Mouse (Mus musculus) E14TG2a.4 (cell line): ENCODE measurements around the gene Tirap.
A peak's percentile ranks its signal among the peaks of the same experiment; 100 is the strongest.

Source experiments
- H3K27me3 ChIP-seq: 2 replicates; pipeline ENCODE4 v1.6.1; 2014; ENCODE audit warnings: low read length, control low read depth; ENCODE audit not compliant: insufficient read depth
- H3K36me3 ChIP-seq: 2 replicates; pipeline ENCODE4 v1.6.1; 2014; ENCODE audit warnings: low read length, control low read depth; ENCODE audit not compliant: insufficient read depth
- H3K4me1 ChIP-seq: replicated peaks from 2 replicates; pipeline ENCODE4 v1.6.1; 2014; ENCODE audit warnings: low read depth, low read length, control low read depth
- H3K4me3 ChIP-seq: replicated peaks from 2 replicates; pipeline ENCODE4 v1.5.1; 2014; ENCODE audit warnings: mild to moderate bottlenecking, low read length
- H3K9me3 ChIP-seq: 2 replicates; pipeline ENCODE4 v1.6.1; 2014; ENCODE audit warnings: low read length, control low read depth
- CTCF ChIP-seq: conservative IDR thresholded peaks from 2 replicates; pipeline ENCODE4 v1.5.1; 2014; ENCODE audit warnings: low read length
- NANOG ChIP-seq: IDR thresholded peaks from 2 replicates; pipeline ENCODE4 v1.6.1; 2014; ENCODE audit warnings: borderline replicate concordance, low read length, mixed read lengths
- POU5F1 ChIP-seq: IDR thresholded peaks from 2 replicates; pipeline ENCODE4 v1.6.1; 2014; ENCODE audit warnings: low read length, borderline replicate concordance

Gene Tirap

GRCm38 (mm10) chr9:35223466-35223865 is 23.4 kb upstream of the Tirap start:
- no peak for TF ChIP-seq POU5F1
- no peak for TF ChIP-seq CTCF
- TF ChIP-seq NANOG = no peak
- Histone ChIP-seq H3K4me1 (peaks cover 14% of the 10 kb centered on the region), H3K4me3 (no peak overlapping the region), H3K27me3 (no peaks in the 10 kb centered on the region), H3K9me3 (no peaks in the 10 kb centered on the region), H3K36me3 (peaks cover 56% of the 10 kb centered on the region)

DNA sequence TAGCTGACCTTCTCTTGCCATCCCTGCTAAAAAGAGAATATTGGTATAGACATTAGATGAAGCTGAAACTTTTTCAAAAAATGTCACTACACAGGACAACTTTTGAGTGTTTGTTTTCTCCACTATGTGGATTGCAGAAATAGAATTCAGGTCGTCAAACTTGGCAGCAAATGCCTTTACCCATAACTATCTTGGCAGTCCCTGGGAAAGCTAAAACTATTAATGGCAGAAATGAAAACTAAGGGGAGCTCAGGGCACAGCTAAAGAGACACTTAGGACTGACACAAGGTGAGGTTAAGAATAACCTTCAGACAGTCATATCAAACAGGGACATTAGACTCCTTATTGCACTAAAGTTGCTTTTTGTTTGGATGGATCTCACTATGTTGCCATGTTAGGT is 17.9 kb upstream of the Tirap start:
- Histone ChIP-seq H3K9me3 (no peaks in the 10 kb centered on the region), H3K36me3 (peaks cover 82% of the 10 kb centered on the region)
- no peak for TF ChIP-seq POU5F1
- no peak for TF ChIP-seq NANOG
- TF ChIP-seq CTCF = no peak

GRCm38 (mm10) chr9:35211573-35212511 is 11.8 kb upstream of the Tirap start:
- Histone ChIP-seq H3K36me3 (peaks cover 80% of the 10 kb centered on the region), H3K4me1 (peaks cover 25% of the 10 kb centered on the region), H3K9me3 (no peaks in the 10 kb centered on the region), H3K4me3 (peak overlapping the region; percentile 99), H3K27me3 (no peaks in the 10 kb centered on the region)
- TF ChIP-seq POU5F1 (no peak), CTCF (no peak), NANOG (no peak)

More for the DNA sequence above, 17.9 kb upstream of the Tirap start:
- Histone ChIP-seq H3K4me3 (no peak overlapping the region), H3K4me1 (peaks cover 5% of the 10 kb centered on the region; the same call in 1 of the 2 replicates), H3K27me3 (no peaks in the 10 kb centered on the region)

- Histone ChIP-seq H3K9me3 (no peaks in the 10 kb centered on the region), H3K36me3 (peaks cover 81% of the 10 kb centered on the region), H3K4me1 (peaks cover 25% of the 10 kb centered on the region), H3K27me3 (no peaks in the 10 kb centered on the region), H3K4me3 (peak within 1 kb of the TSS; percentile 99)
- TF ChIP-seq CTCF (no peak), NANOG (no peak), POU5F1 (no peak)
These were observed 10.7 kb upstream of the Tirap start, which contains the start of gene Foxred1 for GRCm38 (mm10) chr9:35210542-35211474. TSS of gene Foxred1 (minus strand) at chr9:35211055.

- Histone ChIP-seq H3K4me1 (peaks cover 12% of the 10 kb centered on the region), H3K27me3 (peaks cover 16% of the 10 kb centered on the region), H3K9me3 (no peaks in the 10 kb centered on the region), H3K4me3 (no peak overlapping the region), H3K36me3 (peaks cover 60% of the 10 kb centered on the region)
- TF ChIP-seq CTCF = no peak
These were observed 4.3 kb upstream of the Tirap start for GRCm38 (mm10) chr9:35204421-35204820.

- no peak overlapping the region for H3K4me3 ChIP-seq
- H3K9me3 ChIP-seq = no peaks in the 10 kb centered on the region
- TF ChIP-seq NANOG (no peak), CTCF (no peak), POU5F1 (no peak)
- H3K36me3 ChIP-seq = peaks cover 51% of the 10 kb centered on the region
- peaks cover 23% of the 10 kb centered on the region for H3K27me3 ChIP-seq
- peaks cover 15% of the 10 kb centered on the region for H3K4me1 ChIP-seq
These were observed 3.4 kb upstream of the Tirap start for GRCm38 (mm10) chr9:35203536-35203935.

DNA sequence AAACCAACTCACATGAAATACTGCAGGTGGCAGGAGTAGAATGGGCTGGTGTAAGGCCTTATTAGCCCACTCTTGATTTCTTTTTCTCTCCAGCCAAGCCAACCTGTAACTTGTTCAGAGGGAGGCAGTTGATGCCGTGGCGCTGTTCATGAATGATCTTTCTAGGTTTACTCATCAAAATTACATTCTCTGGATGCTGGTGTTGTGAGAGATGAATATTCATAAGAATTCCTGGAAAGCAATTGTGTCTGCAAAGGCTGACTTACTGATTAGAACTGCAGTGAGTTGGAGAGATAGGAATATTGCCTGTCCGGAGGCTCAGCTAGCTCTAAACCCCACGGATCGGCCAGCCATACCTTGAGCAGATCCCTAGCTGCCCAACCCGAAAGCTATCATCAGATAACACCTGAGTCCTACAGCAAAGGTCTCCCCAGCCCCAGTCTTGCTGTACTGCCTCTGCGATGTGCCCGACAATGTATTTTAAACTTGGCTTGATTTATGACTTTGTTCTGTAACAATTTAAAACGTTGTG is 504 bp upstream of the Tirap start:
- Histone ChIP-seq H3K36me3 (peaks cover 22% of the 10 kb centered on the region), H3K4me1 (peaks cover 15% of the 10 kb centered on the region), H3K9me3 (no peaks in the 10 kb centered on the region), H3K27me3 (peaks cover 24% of the 10 kb centered on the region), H3K4me3 (peak overlapping the region; percentile 86)
- no peak for TF ChIP-seq POU5F1
- TF ChIP-seq CTCF = no peak
- TF ChIP-seq NANOG = no peak
